Mouse (Mus musculus) forebrain, embryonic 11.5 days (tissue): ENCODE data around the gene Chmp6. TPM values are rescaled to one million over a fixed set of nuclear protein-coding genes. Genes with fewer than 3 reads are reported as not detected.

ENCODE experiments used
- ATAC-seq: fragments of 200-750 bp; cut with Nextera tagmentation; replicated peaks from 2 replicates; pipeline ENCODE4 v1.8.0; 2017; ENCODE audit warnings: moderate TSS enrichment; ENCODE audit not compliant: low FRiP score
- DNase-seq: peaks from one replicate; pipeline ENCODE4 v3.0.0-alpha.2; 2017; ENCODE audit warnings: low spot score
- H3K27ac ChIP-seq: fragments of 300-500 bp; sonication (generic); 2 replicates; pipeline ENCODE4 v1.5.1; 2014; ENCODE audit warnings: low read depth, low read length
- H3K27me3 ChIP-seq: fragments of 300-500 bp; sonication (generic); 2 replicates; pipeline ENCODE4 v1.6.1; 2014; ENCODE audit warnings: mild to moderate bottlenecking, low read length, mixed read lengths; ENCODE audit not compliant: control insufficient read depth, insufficient read depth
- H3K36me3 ChIP-seq: fragments of 300-500 bp; sonication (generic); 2 replicates; pipeline ENCODE4 v1.6.1; 2014; ENCODE audit warnings: mild to moderate bottlenecking, low read length, moderate library complexity, mixed read lengths; ENCODE audit not compliant: control insufficient read depth, insufficient read depth
- H3K4me1 ChIP-seq: fragments of 300-500 bp; sonication (generic); replicated peaks from 2 replicates; pipeline ENCODE4 v1.6.1; 2014; ENCODE audit warnings: low read length, mixed read lengths; ENCODE audit not compliant: control insufficient read depth, insufficient read depth
- H3K4me2 ChIP-seq: fragments of 300-500 bp; sonication (generic); 2 replicates; pipeline ENCODE4 v1.6.1; 2014; ENCODE audit warnings: low read depth, mild to moderate bottlenecking, low read length, moderate library complexity, mixed read lengths; ENCODE audit not compliant: severe bottlenecking
- H3K4me3 ChIP-seq: fragments of 300-500 bp; sonication (generic); 2 replicates; pipeline ENCODE4 v1.5.1; 2014; ENCODE audit warnings: low read depth, low read length
- H3K9ac ChIP-seq: fragments of 300-500 bp; sonication (generic); 2 replicates; pipeline ENCODE4 v1.6.1; 2014; ENCODE audit warnings: low read length
- H3K9me3 ChIP-seq: fragments of 300-500 bp; sonication (generic); 2 replicates; pipeline ENCODE4 v1.6.1; 2016; ENCODE audit warnings: low read length, mixed read lengths; ENCODE audit not compliant: control insufficient read depth
- WGBS: fragments of 180-500 bp; shearing (Covaris S2); extraction: QIAGEN DNeasy Blood & Tissue Kit; methylation state at CpG from one replicate; pipeline ENCODE4 v1.1.7; 2014; 5-methylcytosine and 5-hydroxymethylcytosine counted together
- polyA plus RNA-seq: library from polyadenylated mRNA; unstranded; fragments of >200 nt; fragmentation: Nextera tagmentation; extraction: Ambion mirVana; gene quantifications from 2 replicates; pipeline ENCODE4 v1.2.1, GENCODE M21; 2014

Gene Chmp6
- polyA plus RNA-seq, 1 experiment from 2014 or later: 104 TPM

GRCm38 (mm10) chr11:119952429-119953224 is 39.4 kb downstream of the Chmp6 start:
- Histone ChIP-seq H3K9ac (no peak overlapping the region), H3K4me2 (no peak overlapping the region), H3K27me3 (no peaks in the 10 kb centered on the region), H3K4me1 (no peaks in the 10 kb centered on the region), H3K4me3 (no peak overlapping the region), H3K36me3 (no peaks in the 10 kb centered on the region), H3K27ac (no peak overlapping the region), H3K9me3 (no peaks in the 10 kb centered on the region)
- ATAC-seq: no peak
- WGBS: 69% methylated on average over 5 of the region's 5 CpGs
- DNase-seq: no peak

- Histone ChIP-seq H3K36me3 (no peaks in the 10 kb centered on the region), H3K27ac (no peak overlapping the region), H3K4me1 (no peaks in the 10 kb centered on the region), H3K27me3 (no peaks in the 10 kb centered on the region), H3K9ac (no peak overlapping the region), H3K4me2 (no peak overlapping the region), H3K4me3 (no peak overlapping the region), H3K9me3 (no peaks in the 10 kb centered on the region)
- no peak for ATAC-seq
- WGBS: 81% methylated on average over 4 of the region's 4 CpGs
- DNase-seq: no peak
Observed at GRCm38 (mm10) chr11:119954233-119954632, 41.0 kb downstream of the Chmp6 start.

- no peaks in the 10 kb centered on the region for H3K9me3 ChIP-seq
- H3K9ac ChIP-seq: no peak overlapping the region
- H3K36me3 ChIP-seq: no peaks in the 10 kb centered on the region
- no peaks in the 10 kb centered on the region for H3K27me3 ChIP-seq
- DNase-seq (no peak), ATAC-seq (no peak)
- H3K4me3 ChIP-seq: no peak overlapping the region
- WGBS: 75% methylated on average over 2 of the region's 2 CpGs
- H3K27ac ChIP-seq: no peak overlapping the region
- H3K4me2 ChIP-seq: no peak overlapping the region
- H3K4me1 ChIP-seq: no peaks in the 10 kb centered on the region
Observed at GRCm38 (mm10) chr11:119954749-119955337, 41.6 kb downstream of the Chmp6 start.

GRCm38 (mm10) chr11:119955432-119955831 is 42.2 kb downstream of the Chmp6 start:
- 68% methylated on average over 3 of the region's 3 CpGs for WGBS
- H3K4me1 ChIP-seq: no peaks in the 10 kb centered on the region
- H3K9ac ChIP-seq: no peak overlapping the region
- no peak for DNase-seq
- no peak for ATAC-seq
- no peak overlapping the region for H3K27ac ChIP-seq
- H3K36me3 ChIP-seq: no peaks in the 10 kb centered on the region
- H3K4me2 ChIP-seq: no peak overlapping the region
- H3K4me3 ChIP-seq: no peak overlapping the region
- H3K9me3 ChIP-seq: no peaks in the 10 kb centered on the region
- no peaks in the 10 kb centered on the region for H3K27me3 ChIP-seq

- ATAC-seq: no peak
- H3K9ac ChIP-seq: no peak overlapping the region
- H3K27ac ChIP-seq: no peak overlapping the region
Observed at GRCm38 (mm10) chr11:119956590-119956989, 43.3 kb downstream of the Chmp6 start.

GRCm38 (mm10) chr11:119958856-119959255 is 45.6 kb downstream of the Chmp6 start:
- H3K4me2 ChIP-seq: no peak overlapping the region
- DNase-seq: no peak
- H3K9me3 ChIP-seq: no peaks in the 10 kb centered on the region
- H3K27ac ChIP-seq: no peak overlapping the region
- no peaks in the 10 kb centered on the region for H3K36me3 ChIP-seq
- no peak overlapping the region for H3K4me3 ChIP-seq
- no peaks in the 10 kb centered on the region for H3K4me1 ChIP-seq
- H3K9ac ChIP-seq: no peak overlapping the region
- ATAC-seq: no peak
- WGBS: 81% methylated on average over 7 of the region's 7 CpGs
- no peaks in the 10 kb centered on the region for H3K27me3 ChIP-seq

More at GRCm38 (mm10) chr11:119956590-119956989, 43.3 kb downstream of the Chmp6 start:
- Histone ChIP-seq H3K27me3 (no peaks in the 10 kb centered on the region), H3K4me2 (no peak overlapping the region), H3K9me3 (no peaks in the 10 kb centered on the region), H3K4me3 (no peak overlapping the region), H3K36me3 (no peaks in the 10 kb centered on the region), H3K4me1 (no peaks in the 10 kb centered on the region)
- 86% methylated on average over 13 of the region's 13 CpGs for WGBS
- DNase-seq: no peak

- WGBS: 78% methylated on average over 4 of the region's 4 CpGs
- Histone ChIP-seq H3K36me3 (no peaks in the 10 kb centered on the region), H3K27ac (no peak overlapping the region), H3K4me3 (no peak overlapping the region), H3K9me3 (no peaks in the 10 kb centered on the region), H3K9ac (no peak overlapping the region), H3K27me3 (no peaks in the 10 kb centered on the region), H3K4me1 (peaks cover under 1% of the 10 kb centered on the region; the same call in 1 of the 2 replicates), H3K4me2 (no peak overlapping the region)
- ATAC-seq (no peak), DNase-seq (no peak)
Observed at GRCm38 (mm10) chr11:119959714-119960113, 46.5 kb downstream of the Chmp6 start.

- H3K9me3 ChIP-seq: no peaks in the 10 kb centered on the region
- H3K4me3 ChIP-seq: no peak overlapping the region
- no peaks in the 10 kb centered on the region for H3K27me3 ChIP-seq
- no peak for ATAC-seq
- H3K4me1 ChIP-seq: peaks cover 4% of the 10 kb centered on the region
- H3K9ac ChIP-seq: no peak overlapping the region
- no peak overlapping the region for H3K27ac ChIP-seq
- no peak for DNase-seq
- H3K36me3 ChIP-seq: no peaks in the 10 kb centered on the region
- H3K4me2 ChIP-seq: no peak overlapping the region
- 95% methylated on average over 6 of the region's 6 CpGs for WGBS
Observed at GRCm38 (mm10) chr11:119960671-119961070, 47.4 kb downstream of the Chmp6 start.

GRCm38 (mm10) chr11:119961511-119961910 is 48.3 kb downstream of the Chmp6 start:
- no peaks in the 10 kb centered on the region for H3K36me3 ChIP-seq
- H3K9me3 ChIP-seq: no peaks in the 10 kb centered on the region
- H3K4me3 ChIP-seq: no peak overlapping the region
- no peak overlapping the region for H3K4me2 ChIP-seq
- 79% methylated on average over 3 of the region's 3 CpGs for WGBS
- DNase-seq: no peak
- peaks cover 4% of the 10 kb centered on the region for H3K4me1 ChIP-seq
- H3K27ac ChIP-seq: no peak overlapping the region
- no peak for ATAC-seq
- no peak overlapping the region for H3K9ac ChIP-seq
- no peaks in the 10 kb centered on the region for H3K27me3 ChIP-seq
